Mouse (Mus musculus) lung, adult 18-20 months (tissue): ENCODE results near the gene Sept6.

ENCODE experiments used
- DNase-seq, 2 experiments: peaks; one replicate each; pipeline ENCODE4 v3.0.0; 2022; ENCODE audit warnings: mixed read lengths in 2 of 2

The Sept6 gene

GRCm38 (mm10) chrX:36863766-36864608, 127.6 kb downstream of the Sept6 start:
- DNase-seq = peak; percentile 83 to 87
